Mouse (Mus musculus) midbrain, embryonic 15.5 days (tissue): ENCODE data around the gene Pitpnm1. TPM values are rescaled to one million over a fixed set of nuclear protein-coding genes. Genes with fewer than 3 reads are reported as not detected.

Experiments
- ATAC-seq: fragments of 200-750 bp; cut with Nextera tagmentation; replicated peaks from 2 replicates; pipeline ENCODE4 v1.8.0; 2017; ENCODE audit warnings: moderate TSS enrichment
- H3K27ac ChIP-seq: fragments of 300-500 bp; sonication (generic); 2 replicates; pipeline ENCODE4 v1.5.1; 2015; ENCODE audit warnings: mild to moderate bottlenecking, inconsistent platforms
- H3K27me3 ChIP-seq: fragments of 300-500 bp; sonication (generic); replicated peaks from 2 replicates; pipeline ENCODE4 v1.6.1; 2015; ENCODE audit warnings: inconsistent platforms
- H3K36me3 ChIP-seq: fragments of 300-500 bp; sonication (generic); replicated peaks from 2 replicates; pipeline ENCODE4 v1.6.1; 2015; ENCODE audit warnings: inconsistent platforms
- H3K4me1 ChIP-seq: fragments of 300-500 bp; sonication (generic); 2 replicates; pipeline ENCODE4 v1.6.1; 2015; ENCODE audit warnings: inconsistent platforms
- H3K4me2 ChIP-seq: fragments of 300-500 bp; sonication (generic); 2 replicates; pipeline ENCODE4 v1.6.1; 2015; ENCODE audit warnings: inconsistent platforms, mild to moderate bottlenecking, moderate library complexity
- H3K4me3 ChIP-seq: fragments of 300-500 bp; sonication (generic); 2 replicates; pipeline ENCODE4 v1.5.1; 2015; ENCODE audit warnings: mild to moderate bottlenecking, inconsistent platforms
- H3K9ac ChIP-seq: fragments of 300-500 bp; sonication (generic); 2 replicates; pipeline ENCODE4 v1.6.1; 2015; ENCODE audit warnings: mild to moderate bottlenecking, inconsistent platforms
- H3K9me3 ChIP-seq: fragments of 300-500 bp; sonication (generic); 2 replicates; pipeline ENCODE4 v1.6.1; 2016; ENCODE audit warnings: inconsistent platforms
- whole genome bisulfite sequencing: fragments of 180-500 bp; shearing (Covaris S2); methylation state at CpG from one replicate; pipeline ENCODE4 v1.1.7; 2015; ENCODE audit warnings: mixed read lengths; 5-methylcytosine and 5-hydroxymethylcytosine counted together
- polyA plus RNA-seq: library from polyadenylated mRNA; unstranded; fragments of >200 nt; fragmentation: Nextera tagmentation; extraction: Ambion mirVana; gene quantifications from 2 replicates; pipeline ENCODE4 v1.2.1, GENCODE M21; 2015

Pitpnm1 gene
- polyA plus RNA-seq, 1 experiment from 2014 or later = 102 TPM

DNA sequence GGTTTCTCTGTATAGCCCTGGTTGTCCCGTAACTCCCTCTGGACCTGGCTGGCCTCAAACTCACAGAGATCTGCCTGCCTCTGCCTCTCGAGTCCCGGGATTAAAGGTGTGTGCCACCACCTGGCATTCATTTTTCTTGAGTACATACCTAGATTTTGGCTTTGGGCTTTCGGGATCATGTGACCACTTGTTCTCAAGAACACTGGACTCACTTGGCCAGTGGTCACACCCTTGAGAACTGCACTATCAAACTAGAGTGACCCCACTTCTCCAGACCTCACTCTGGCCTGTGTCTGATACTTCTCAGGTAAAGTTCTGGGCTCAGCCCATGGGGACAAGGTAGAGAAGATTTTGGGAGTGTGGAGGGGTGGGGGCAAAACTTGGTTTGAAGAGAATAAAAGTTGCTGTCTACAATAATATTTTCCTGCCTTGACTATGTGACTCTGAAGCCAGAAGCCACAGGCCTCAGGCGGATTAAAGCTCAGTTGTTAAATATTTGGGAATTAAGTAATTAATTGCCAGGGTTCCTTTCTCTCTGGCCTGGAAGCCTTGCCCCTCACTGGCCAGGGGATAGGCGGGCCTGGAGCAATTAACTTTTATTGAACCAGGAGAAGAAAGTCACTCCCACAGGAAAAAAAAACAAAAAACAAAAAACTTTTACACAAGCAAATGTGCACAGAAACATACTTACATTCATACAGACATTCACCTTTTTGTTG is 26.9 kb upstream of the Pitpnm1 start:
- Histone ChIP-seq H3K27me3 (no peaks in the 10 kb centered on the region), H3K4me1 (no peaks in the 10 kb centered on the region), H3K9me3 (no peaks in the 10 kb centered on the region), H3K36me3 (no peaks in the 10 kb centered on the region), H3K4me2 (no peak overlapping the region), H3K27ac (no peak overlapping the region), H3K4me3 (no peak overlapping the region), H3K9ac (no peak overlapping the region)
- 88% methylated on average over 6 of the region's 6 CpGs for WGBS
- no peak for ATAC-seq

DNA sequence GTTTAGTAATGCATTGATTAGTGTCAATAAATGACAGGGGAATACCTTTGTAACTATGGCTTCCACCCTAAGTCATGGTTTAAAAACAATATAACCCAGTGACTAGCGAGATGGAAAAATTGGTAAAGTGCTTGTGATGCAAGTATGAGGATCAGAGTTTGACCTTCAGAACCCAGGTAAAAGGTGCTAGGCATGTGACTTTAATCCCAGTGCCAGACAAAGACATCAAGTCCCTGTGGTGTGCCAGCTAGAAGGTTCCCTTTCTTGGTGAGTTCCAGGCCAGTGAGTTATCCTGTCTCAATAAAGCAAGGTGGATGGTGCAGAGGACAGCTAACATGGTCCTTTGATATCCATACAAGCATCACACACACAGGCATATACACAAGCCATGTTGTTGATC is 24.3 kb upstream of the Pitpnm1 start:
- no peak for ATAC-seq
- WGBS = 87% methylated on average over 1 of the region's 1 CpGs
- no peak overlapping the region for H3K9ac ChIP-seq
- H3K9me3 ChIP-seq = no peaks in the 10 kb centered on the region
- H3K36me3 ChIP-seq = no peaks in the 10 kb centered on the region
- no peak overlapping the region for H3K27ac ChIP-seq
- no peak overlapping the region for H3K4me2 ChIP-seq
- 0 out of 2 replicates have a peak, but pooled peaks cover 2% of the 10 kb centered on the region for H3K27me3 ChIP-seq
- no peak overlapping the region for H3K4me3 ChIP-seq
- no peaks in the 10 kb centered on the region for H3K4me1 ChIP-seq

DNA sequence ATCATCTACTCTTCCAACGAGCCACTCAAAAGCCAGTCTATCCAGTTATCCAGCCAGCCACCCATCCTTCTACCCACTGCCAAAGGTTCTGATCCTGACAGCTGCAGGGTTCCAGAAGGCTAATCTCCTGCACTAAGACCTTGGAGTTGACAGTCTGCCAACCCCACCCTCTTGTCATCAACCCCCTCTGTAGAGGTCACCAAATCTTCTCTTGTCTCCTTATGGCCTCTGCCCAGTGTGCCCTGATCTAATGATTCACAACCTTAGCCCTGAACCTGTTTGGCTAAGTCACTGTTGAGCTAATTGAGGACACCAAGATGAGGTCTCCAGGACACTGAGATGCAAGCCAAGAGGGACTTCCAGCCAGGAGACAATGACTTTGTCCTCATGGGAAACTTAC is 20.2 kb upstream of the Pitpnm1 start:
- no peak for ATAC-seq
- Histone ChIP-seq H3K4me1 (no peaks in the 10 kb centered on the region), H3K27me3 (0 out of 2 replicates have a peak, but pooled peaks cover 2% of the 10 kb centered on the region), H3K4me3 (no peak overlapping the region), H3K9ac (no peak overlapping the region), H3K4me2 (no peak overlapping the region), H3K36me3 (no peaks in the 10 kb centered on the region), H3K27ac (no peak overlapping the region), H3K9me3 (no peaks in the 10 kb centered on the region)
- 87% methylated on average over 1 of the region's 1 CpGs for WGBS

DNA sequence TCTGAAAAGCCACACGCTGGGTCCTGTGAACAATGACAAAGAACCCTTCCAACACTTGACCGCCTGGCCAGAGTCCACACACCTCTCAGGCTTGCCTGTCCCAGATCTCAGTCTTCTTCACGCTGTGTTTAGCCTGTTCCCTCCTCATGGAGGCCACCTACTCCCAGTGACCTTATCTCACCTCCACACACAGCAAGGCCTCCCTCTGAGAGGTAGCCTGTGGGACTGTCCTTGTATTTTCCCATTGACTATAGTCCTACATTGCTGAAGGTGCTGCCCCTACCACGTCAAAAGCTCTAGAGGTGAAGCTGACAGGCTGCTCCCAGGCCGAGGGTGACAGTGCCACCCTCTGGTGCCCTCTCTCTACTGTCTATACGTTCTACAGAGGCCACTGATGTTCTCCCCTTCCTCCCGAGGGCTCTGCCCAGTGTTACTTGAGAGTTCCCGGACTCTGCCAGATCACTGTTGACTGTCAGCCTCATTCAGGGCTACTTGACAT is 19.2 kb upstream of the Pitpnm1 start:
- no peak overlapping the region for H3K4me2 ChIP-seq
- H3K4me1 ChIP-seq = no peaks in the 10 kb centered on the region
- 66% methylated on average over 8 of the region's 8 CpGs for WGBS
- no peak overlapping the region for H3K4me3 ChIP-seq
- H3K27me3 ChIP-seq = 0 out of 2 replicates have a peak, but pooled peaks cover 2% of the 10 kb centered on the region
- ATAC-seq = no peak
- H3K27ac ChIP-seq = no peak overlapping the region
- H3K36me3 ChIP-seq = no peaks in the 10 kb centered on the region
- H3K9ac ChIP-seq = no peak overlapping the region
- no peaks in the 10 kb centered on the region for H3K9me3 ChIP-seq

DNA sequence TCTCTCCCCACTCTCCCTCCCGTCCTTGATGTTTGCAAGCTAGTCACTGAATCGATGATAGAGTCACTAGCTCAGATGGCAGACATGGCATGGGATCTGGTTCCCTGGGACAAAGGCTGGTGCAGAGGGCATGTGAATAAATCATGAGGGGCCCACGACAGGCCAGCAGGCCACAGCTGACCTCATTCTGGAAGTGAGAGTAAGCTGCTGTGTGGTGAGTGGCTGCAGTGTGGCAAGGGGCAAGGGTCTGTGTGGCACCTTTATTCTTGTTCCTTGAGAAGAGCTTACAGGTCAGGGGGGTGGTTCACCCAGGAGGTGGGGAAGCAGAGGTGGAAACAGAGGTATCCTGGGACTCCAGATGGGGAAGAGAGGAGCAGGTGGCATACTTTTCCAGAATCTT is 18.4 kb upstream of the Pitpnm1 start, which contains the start of gene Cabp2:
TSS of gene Cabp2 (plus strand) at position 185 of the 400 bp plus-strand sequence.
- no peak for ATAC-seq
- WGBS = 50% methylated on average over 3 of the region's 3 CpGs
- no peak within 1 kb of the TSS for H3K4me2 ChIP-seq
- no peaks in the 10 kb centered on the region for H3K9me3 ChIP-seq
- H3K27ac ChIP-seq = no peak within 1 kb of the TSS
- H3K4me1 ChIP-seq = no peaks in the 10 kb centered on the region
- H3K4me3 ChIP-seq = no peak within 1 kb of the TSS
- no peaks in the 10 kb centered on the region for H3K36me3 ChIP-seq
- no peak within 1 kb of the TSS for H3K9ac ChIP-seq
- H3K27me3 ChIP-seq = 0 out of 2 replicates have a peak, but pooled peaks cover 2% of the 10 kb centered on the region

DNA sequence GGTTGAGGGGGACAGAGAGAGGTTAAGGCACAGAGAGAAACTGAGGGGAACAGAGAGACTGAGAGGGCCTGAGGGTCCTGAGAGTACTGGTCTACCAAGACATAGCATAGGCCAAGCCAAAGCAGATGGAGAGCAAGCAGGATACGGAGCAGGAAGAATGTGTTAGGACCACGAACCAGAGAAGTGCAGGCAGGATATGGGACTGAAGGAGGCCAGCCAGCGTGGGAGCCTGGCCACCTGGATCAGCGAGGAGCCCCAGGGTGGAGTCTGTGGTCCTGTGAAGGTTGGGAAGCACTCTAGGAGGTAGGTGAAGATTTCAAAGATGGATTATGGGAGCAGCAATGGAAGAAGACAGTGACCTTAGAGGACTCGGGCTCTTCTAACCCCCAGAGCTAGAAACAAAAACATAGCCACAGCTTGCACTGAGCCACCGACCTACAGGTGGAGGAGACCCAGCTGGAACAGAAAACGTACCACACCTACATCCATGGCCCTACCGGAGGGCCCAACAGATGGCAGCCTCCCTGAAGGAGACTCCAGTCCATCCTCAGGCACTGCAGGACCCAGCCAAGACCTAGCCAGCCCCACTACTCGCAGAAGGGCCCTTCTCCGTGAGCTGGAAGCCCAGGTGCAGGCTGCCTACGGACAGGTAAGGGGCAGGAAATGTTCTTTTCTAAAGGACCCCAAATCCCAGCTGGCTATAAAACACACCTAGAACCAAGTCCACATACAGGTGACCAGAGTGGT is 17.4 kb upstream of the Pitpnm1 start:
- H3K4me3 ChIP-seq = no peak overlapping the region
- no peaks in the 10 kb centered on the region for H3K4me1 ChIP-seq
- no peak overlapping the region for H3K27ac ChIP-seq
- 82% methylated on average over 11 of the region's 11 CpGs for WGBS
- H3K9ac ChIP-seq = no peak overlapping the region
- no peaks in the 10 kb centered on the region for H3K36me3 ChIP-seq
- H3K27me3 ChIP-seq = 0 out of 2 replicates have a peak, but pooled peaks cover 2% of the 10 kb centered on the region
- ATAC-seq = no peak
- no peaks in the 10 kb centered on the region for H3K9me3 ChIP-seq
- H3K4me2 ChIP-seq = no peak overlapping the region

DNA sequence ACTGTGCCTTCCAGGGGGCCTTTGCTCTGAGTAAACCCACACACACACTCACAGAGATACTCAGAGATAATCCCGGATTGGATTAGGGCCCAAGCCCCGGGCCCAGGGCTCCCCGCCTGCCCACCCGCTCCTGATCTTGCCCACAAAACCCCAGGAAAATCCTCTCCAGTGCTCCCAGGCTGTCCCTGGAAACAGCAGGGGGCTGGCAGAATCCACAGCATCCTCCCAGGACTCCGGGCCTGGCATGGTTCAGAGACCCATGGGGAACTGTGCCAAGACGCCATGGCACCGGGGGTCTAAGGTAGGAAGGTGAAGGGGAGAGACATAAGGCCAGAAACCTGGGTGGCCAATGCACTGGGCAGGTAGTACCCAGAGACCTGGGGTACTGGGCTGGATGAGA is 16.5 kb upstream of the Pitpnm1 start:
- no peaks in the 10 kb centered on the region for H3K36me3 ChIP-seq
- no peaks in the 10 kb centered on the region for H3K4me1 ChIP-seq
- H3K27me3 ChIP-seq = 0 out of 2 replicates have a peak, but pooled peaks cover 2% of the 10 kb centered on the region
- no peak for ATAC-seq
- H3K27ac ChIP-seq = no peak overlapping the region
- H3K9ac ChIP-seq = no peak overlapping the region
- H3K9me3 ChIP-seq = no peaks in the 10 kb centered on the region
- H3K4me3 ChIP-seq = no peak overlapping the region
- H3K4me2 ChIP-seq = no peak overlapping the region
- WGBS = 59% methylated on average over 7 of the region's 7 CpGs

DNA sequence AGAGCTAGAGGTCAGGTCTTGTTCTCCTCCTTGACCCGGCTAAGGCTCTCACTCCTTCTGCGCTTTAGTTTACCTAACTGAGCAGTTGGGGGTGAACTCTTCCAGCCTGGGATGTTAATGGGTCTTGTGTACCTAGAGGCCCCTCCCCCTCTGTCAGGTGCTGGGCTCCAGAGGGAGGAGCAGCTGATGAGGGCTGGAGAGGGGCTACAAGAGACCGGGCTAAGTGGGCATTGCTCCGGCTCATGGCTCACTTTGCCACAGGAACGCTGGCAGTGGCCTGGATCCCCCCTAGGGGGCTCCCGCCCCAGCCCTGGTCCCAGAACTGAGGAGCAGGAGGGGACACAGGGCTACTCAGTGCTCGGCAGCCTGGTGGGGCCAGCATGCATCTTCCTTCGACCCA is 16.0 kb upstream of the Pitpnm1 start:
- 31% methylated on average over 8 of the region's 8 CpGs for WGBS
- Histone ChIP-seq H3K36me3 (no peaks in the 10 kb centered on the region), H3K27me3 (0 out of 2 replicates have a peak, but pooled peaks cover 2% of the 10 kb centered on the region), H3K4me2 (no peak overlapping the region), H3K4me1 (no peaks in the 10 kb centered on the region), H3K4me3 (no peak overlapping the region), H3K9me3 (no peaks in the 10 kb centered on the region), H3K9ac (no peak overlapping the region), H3K27ac (no peak overlapping the region)
- no peak for ATAC-seq

DNA sequence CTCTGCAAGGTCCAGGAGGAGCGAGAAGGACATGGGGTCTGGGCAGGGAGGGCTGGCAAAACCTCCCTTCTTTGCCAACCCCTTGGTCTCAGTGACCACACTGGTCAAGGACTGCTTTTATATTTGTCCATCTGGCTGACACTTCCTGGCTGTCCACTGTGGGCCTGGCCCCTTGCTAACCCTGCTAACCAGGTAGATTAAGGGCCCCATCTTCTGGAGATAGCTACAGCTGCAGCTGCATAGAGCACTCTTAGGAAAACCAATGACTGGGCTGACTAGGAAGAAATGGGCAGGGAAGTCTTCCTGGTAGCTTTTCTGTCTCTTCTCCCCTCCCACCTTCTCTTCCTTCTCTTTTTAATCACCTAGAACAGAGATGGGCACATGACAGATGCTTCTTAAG is 14.8 kb upstream of the Pitpnm1 start:
- ATAC-seq = no peak
- 0 out of 2 replicates have a peak, but pooled peaks cover 6% of the 10 kb centered on the region for H3K27me3 ChIP-seq
- no peak overlapping the region for H3K27ac ChIP-seq
- WGBS = 81% methylated on average over 1 of the region's 1 CpGs
- no peaks in the 10 kb centered on the region for H3K4me1 ChIP-seq
- no peaks in the 10 kb centered on the region for H3K36me3 ChIP-seq
- H3K9me3 ChIP-seq = no peaks in the 10 kb centered on the region
- no peak overlapping the region for H3K9ac ChIP-seq
- no peak overlapping the region for H3K4me3 ChIP-seq
- H3K4me2 ChIP-seq = no peak overlapping the region

DNA sequence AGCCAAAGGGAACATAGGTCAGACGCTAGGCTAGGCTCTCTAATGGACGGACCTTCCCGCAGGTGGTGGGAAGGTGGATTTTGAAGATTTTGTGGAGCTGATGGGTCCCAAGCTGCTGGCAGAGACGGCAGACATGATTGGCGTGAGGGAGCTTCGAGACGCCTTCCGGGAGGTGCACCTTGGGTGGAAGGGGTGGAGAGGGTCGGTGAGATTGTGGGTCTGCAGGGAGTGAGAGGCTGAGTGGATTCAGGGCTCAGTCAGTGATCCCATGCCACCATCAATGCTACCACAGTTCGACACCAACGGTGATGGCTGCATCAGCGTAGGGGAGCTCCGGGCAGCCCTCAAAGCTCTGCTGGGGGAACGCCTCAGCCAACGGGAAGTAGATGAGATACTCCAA is 13.6 kb upstream of the Pitpnm1 start:
- H3K9me3 ChIP-seq = no peaks in the 10 kb centered on the region
- H3K4me3 ChIP-seq = no peak overlapping the region
- WGBS = 90% methylated on average over 15 of the region's 15 CpGs
- H3K4me2 ChIP-seq = no peak overlapping the region
- H3K36me3 ChIP-seq = no peaks in the 10 kb centered on the region
- H3K9ac ChIP-seq = no peak overlapping the region
- 0 out of 2 replicates have a peak, but pooled peaks cover 6% of the 10 kb centered on the region for H3K27me3 ChIP-seq
- no peak for ATAC-seq
- no peak overlapping the region for H3K27ac ChIP-seq
- H3K4me1 ChIP-seq = no peaks in the 10 kb centered on the region

DNA sequence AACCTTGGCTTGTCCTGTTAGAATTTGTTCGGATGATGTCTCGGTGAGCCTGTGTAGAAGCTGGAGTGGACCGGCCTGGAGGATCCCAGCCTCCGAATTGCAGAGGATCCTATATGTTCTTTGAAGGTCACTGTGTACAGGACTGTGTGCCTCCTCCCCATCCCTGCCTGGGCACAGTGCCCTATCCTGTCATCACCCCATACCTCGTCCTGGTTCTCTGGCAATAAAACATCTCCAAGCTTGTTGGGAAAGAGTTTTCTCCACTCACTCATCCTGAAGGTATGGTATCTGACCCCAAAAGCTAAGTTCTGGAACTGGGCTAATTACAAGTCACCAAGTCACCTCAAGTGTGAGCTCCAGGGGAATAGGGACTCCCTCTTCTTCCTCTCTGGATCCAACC is 12.7 kb upstream of the Pitpnm1 start:
- H3K4me1 ChIP-seq = no peaks in the 10 kb centered on the region
- WGBS = 92% methylated on average over 5 of the region's 5 CpGs
- 0 out of 2 replicates have a peak, but pooled peaks cover 6% of the 10 kb centered on the region for H3K27me3 ChIP-seq

DNA sequence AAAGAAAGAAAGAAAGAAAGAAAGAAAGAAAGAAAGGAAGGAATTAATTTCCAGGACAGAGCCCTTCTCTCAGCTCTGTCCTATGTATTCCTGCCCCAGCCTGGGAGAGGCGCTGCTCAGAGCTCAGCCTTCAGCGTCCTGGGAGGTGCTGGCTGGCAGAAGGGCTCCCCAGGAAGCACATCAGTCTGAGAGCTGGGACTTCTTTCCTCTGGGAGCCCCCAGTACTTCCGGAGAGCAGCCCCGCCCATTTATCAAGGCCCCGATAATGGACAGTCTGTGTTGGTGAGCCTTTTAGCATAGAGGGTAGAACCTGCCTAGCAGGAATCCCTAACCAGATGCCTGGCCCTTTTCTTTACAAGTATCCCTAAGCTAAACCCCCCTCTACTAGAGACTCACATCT is 11.7 kb upstream of the Pitpnm1 start:
- H3K4me3 ChIP-seq = no peak overlapping the region
- WGBS = 65% methylated on average over 5 of the region's 5 CpGs
- no peak overlapping the region for H3K27ac ChIP-seq
- H3K4me2 ChIP-seq = no peak overlapping the region
- no peak overlapping the region for H3K9ac ChIP-seq
- no peak for ATAC-seq
- no peaks in the 10 kb centered on the region for H3K9me3 ChIP-seq
- no peaks in the 10 kb centered on the region for H3K4me1 ChIP-seq
- no peaks in the 10 kb centered on the region for H3K36me3 ChIP-seq
- peaks cover 6% of the 10 kb centered on the region; the same call in 1 of the 2 replicates for H3K27me3 ChIP-seq

More for the DNA sequence above, 12.7 kb upstream of the Pitpnm1 start:
- Histone ChIP-seq H3K9ac (no peak overlapping the region), H3K27ac (no peak overlapping the region), H3K36me3 (no peaks in the 10 kb centered on the region), H3K4me3 (no peak overlapping the region), H3K9me3 (no peaks in the 10 kb centered on the region), H3K4me2 (no peak overlapping the region)
- no peak for ATAC-seq
